Mouse (Mus musculus) neural tube, embryonic 12.5 days (tissue): ENCODE measurements at regions not wholly inside any gene's neighbourhood (a gene's known extent, or its start where the extent isn't known, plus 50 kb on each side); places are given as distances from the start of the nearest gene placed in this dataset.
A peak's percentile ranks its signal among the peaks of the same experiment; 100 is the strongest.

Experiments
- ATAC-seq: fragments of 200-750 bp; cut with Nextera tagmentation; 2 replicates; pipeline ENCODE4 v1.8.0; 2017; ENCODE audit warnings: low read depth, mild to moderate bottlenecking, moderate TSS enrichment, moderate library complexity; ENCODE audit not compliant: low FRiP score
- H3K27ac ChIP-seq: fragments of 300-500 bp; sonication (generic); 2 replicates; pipeline ENCODE4 v1.5.1; 2016
- H3K27me3 ChIP-seq: fragments of 300-500 bp; sonication (generic); replicated peaks from 2 replicates; pipeline ENCODE4 v1.6.1; 2016; ENCODE audit warnings: mild to moderate bottlenecking
- H3K36me3 ChIP-seq: fragments of 300-500 bp; sonication (generic); 2 replicates; pipeline ENCODE4 v1.6.1; 2016; ENCODE audit warnings: mild to moderate bottlenecking
- H3K4me1 ChIP-seq: fragments of 300-500 bp; sonication (generic); 2 replicates; pipeline ENCODE4 v1.6.1; 2016
- H3K4me2 ChIP-seq: fragments of 300-500 bp; sonication (generic); replicated peaks from 2 replicates; pipeline ENCODE4 v1.6.1; 2016; ENCODE audit warnings: mild to moderate bottlenecking
- H3K4me3 ChIP-seq: fragments of 300-500 bp; sonication (generic); 2 replicates; pipeline ENCODE4 v1.5.1; 2016
- H3K9ac ChIP-seq: fragments of 300-500 bp; sonication (generic); 2 replicates; pipeline ENCODE4 v1.6.1; 2016; ENCODE audit warnings: mild to moderate bottlenecking
- H3K9me3 ChIP-seq: fragments of 300-500 bp; sonication (generic); 2 replicates; pipeline ENCODE4 v1.6.1; 2016; ENCODE audit warnings: mild to moderate bottlenecking
- WGBS: fragments of 180-500 bp; shearing (Covaris S2); methylation state at CpG from one replicate; pipeline ENCODE4 v1.1.7; 2016; 5-methylcytosine and 5-hydroxymethylcytosine counted together

DNA sequence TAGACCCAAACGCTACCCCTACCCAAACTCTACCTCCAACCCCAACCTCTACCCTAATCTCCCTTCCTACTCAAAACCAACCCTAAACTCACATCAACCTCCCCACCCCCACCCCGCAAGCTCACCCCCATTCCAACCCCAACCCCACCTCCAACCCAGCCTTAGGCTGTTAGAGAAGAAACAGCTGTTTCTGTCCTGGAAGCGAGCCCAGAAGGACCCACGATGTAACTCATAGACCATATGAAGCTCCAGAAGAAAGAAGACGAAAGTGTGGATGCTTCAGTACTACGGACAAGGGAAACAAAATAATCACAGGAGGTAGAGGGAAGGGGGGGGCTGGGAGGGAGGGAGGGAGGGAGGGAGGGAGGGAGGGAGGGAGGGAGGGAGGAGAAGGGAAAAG, 58.4 kb downstream of the Sox11 start:
- H3K4me1 ChIP-seq = no peaks in the 10 kb centered on the region
- no peak overlapping the region for H3K4me3 ChIP-seq
- no peak overlapping the region for H3K4me2 ChIP-seq
- H3K27me3 ChIP-seq = no peaks in the 10 kb centered on the region
- no peaks in the 10 kb centered on the region for H3K9me3 ChIP-seq
- H3K36me3 ChIP-seq = no peaks in the 10 kb centered on the region
- no peak overlapping the region for H3K9ac ChIP-seq
- ATAC-seq = no peak
- no peak overlapping the region for H3K27ac ChIP-seq
- 78% methylated on average over 6 of the region's 6 CpGs for WGBS

DNA sequence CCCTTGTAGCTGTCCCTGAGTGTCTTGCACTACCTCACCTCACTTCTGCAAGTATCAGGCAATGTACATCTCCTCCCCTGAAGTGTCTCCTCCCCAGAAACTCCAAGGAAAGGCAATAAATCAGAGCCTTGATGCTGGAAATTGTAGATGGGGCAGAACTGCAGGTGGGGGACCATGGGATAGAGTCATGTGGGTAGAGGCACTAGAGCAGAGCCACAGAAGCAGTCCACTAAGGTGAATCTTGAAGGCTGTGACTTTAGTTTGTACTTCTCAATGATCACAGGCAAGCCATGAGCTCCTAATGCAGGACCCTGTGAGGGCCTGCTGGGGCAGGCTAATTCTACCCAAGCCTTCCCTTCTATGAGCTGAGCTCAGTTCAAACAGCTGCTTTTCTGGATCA, 80.4 kb downstream of the Sox11 start:
- Histone ChIP-seq H3K9ac (no peak overlapping the region), H3K4me3 (no peak overlapping the region), H3K27ac (no peak overlapping the region), H3K27me3 (no peaks in the 10 kb centered on the region), H3K4me1 (no peaks in the 10 kb centered on the region), H3K4me2 (no peak overlapping the region), H3K9me3 (no peaks in the 10 kb centered on the region), H3K36me3 (no peaks in the 10 kb centered on the region)
- no peak for ATAC-seq

DNA sequence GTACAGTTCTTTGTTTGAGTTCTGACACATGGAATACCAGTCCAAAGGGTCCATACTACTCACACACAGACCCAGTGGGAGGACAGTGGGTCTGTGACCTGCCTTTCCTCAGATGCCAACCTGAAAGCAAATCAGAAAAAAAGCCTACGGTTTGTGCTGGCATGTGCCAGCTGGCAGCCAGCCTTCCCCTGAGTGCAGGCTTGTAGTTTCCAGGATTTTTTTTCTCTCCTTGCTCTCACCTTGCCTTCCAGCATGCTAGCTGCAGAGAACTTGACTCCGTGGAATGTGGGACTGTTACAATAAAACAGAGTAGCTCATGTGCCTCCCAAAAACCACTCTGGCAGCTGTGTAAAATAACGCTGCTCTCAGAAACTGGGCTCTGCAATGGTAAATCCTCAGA, 88.2 kb downstream of the Sox11 start:
- Histone ChIP-seq H3K27ac (no peak overlapping the region), H3K4me1 (no peaks in the 10 kb centered on the region; the same call in 1 of the 2 replicates), H3K36me3 (no peaks in the 10 kb centered on the region), H3K4me3 (no peak overlapping the region), H3K9me3 (no peaks in the 10 kb centered on the region), H3K4me2 (no peak overlapping the region), H3K9ac (no peak overlapping the region), H3K27me3 (no peaks in the 10 kb centered on the region)
- no peak for ATAC-seq
- WGBS = 70% methylated on average over 3 of the region's 3 CpGs

DNA sequence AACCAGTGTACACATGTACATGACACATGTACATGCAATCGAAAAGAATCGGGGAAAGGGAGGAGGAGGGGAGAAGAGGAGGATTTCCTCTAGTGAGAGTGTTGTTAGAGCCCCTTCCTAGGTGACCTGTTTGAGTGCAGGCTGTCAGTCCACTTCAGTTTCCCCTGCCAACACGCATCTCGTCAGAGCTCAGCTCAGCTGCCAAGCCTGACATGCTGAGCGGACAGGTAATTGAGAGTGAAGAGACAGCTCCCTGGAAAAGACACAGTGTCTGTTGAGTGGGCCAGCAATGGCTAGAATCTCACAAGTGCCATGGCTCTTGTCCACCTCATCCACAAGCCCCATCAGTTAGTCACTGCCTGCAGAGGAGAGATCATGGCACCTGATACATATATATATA, 90.9 kb downstream of the Sox11 start:
- H3K27ac ChIP-seq = no peak overlapping the region
- no peak for ATAC-seq
- no peaks in the 10 kb centered on the region for H3K36me3 ChIP-seq
- no peaks in the 10 kb centered on the region for H3K27me3 ChIP-seq
- H3K4me2 ChIP-seq = no peak overlapping the region
- H3K9me3 ChIP-seq = no peaks in the 10 kb centered on the region
- no peak overlapping the region for H3K9ac ChIP-seq
- H3K4me3 ChIP-seq = no peak overlapping the region
- WGBS = 83% methylated on average over 5 of the region's 5 CpGs
- H3K4me1 ChIP-seq = peaks cover 10% of the 10 kb centered on the region

DNA sequence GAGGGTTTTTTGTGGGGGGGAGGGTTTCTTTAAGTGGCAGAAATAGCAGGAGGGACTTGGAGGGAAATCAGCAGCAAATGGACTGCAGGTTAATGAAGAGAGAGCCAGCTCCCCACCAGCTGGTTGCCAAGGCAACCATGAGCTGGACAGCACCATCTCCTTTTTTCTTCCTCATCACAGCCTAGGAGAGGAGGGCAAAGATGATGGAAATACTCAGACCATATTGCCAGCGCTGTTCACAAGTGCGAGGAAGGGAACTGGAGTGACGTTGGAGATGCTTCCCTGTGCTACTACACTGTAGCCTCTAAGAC, 93.9 kb downstream of the Sox11 start:
- Histone ChIP-seq H3K9me3 (no peaks in the 10 kb centered on the region), H3K4me1 (peaks cover 10% of the 10 kb centered on the region), H3K27ac (no peak overlapping the region), H3K36me3 (no peaks in the 10 kb centered on the region), H3K9ac (no peak overlapping the region), H3K27me3 (no peaks in the 10 kb centered on the region), H3K4me3 (no peak overlapping the region), H3K4me2 (no peak overlapping the region)
- 49% methylated on average over 3 of the region's 3 CpGs for WGBS
- ATAC-seq = peak; percentile 41; the same call in 1 of the 2 replicates

DNA sequence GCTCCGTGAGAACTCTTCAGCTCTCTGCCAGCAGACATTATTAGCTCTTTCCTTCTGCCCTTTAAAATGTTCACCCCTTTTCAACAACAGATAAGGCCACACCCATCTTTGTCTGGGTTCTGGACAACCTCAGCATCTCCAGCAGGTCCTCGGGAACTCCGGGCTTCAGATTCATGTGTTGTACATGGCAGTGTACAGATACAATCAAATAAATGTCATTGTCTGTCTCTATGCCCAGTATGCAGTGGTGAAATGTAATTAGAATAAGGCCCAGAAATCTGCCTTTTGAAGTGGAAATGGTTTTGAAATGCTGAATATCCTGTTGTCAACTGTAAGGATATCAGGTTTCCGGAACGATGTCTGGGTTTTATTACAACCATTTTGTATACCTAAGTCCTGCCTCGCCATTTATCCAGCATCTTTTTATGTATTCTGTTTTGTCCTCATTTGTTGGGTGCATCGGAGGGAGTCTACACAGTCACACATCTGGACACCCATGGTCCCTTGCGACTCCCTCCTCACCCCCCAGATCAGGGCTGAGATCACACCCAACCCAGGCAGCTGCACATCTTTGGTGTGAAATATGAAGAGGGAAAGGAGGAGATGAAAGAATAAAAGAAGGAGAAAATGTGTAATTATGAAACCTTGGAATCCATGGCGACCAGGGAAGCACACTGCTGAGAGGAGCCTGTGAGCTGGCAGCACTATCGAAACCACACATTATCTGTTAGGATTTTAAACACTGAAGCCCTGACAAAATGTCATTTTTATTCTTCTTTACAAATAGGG, 94.4 kb downstream of the Sox11 start:
- Histone ChIP-seq H3K4me1 (peaks cover 10% of the 10 kb centered on the region), H3K4me2 (no peak overlapping the region), H3K4me3 (no peak overlapping the region), H3K9ac (no peak overlapping the region), H3K9me3 (no peaks in the 10 kb centered on the region), H3K27ac (no peak overlapping the region), H3K27me3 (no peaks in the 10 kb centered on the region), H3K36me3 (no peaks in the 10 kb centered on the region)
- WGBS = 67% methylated on average over 10 of the region's 10 CpGs
- peak; percentile 37; the same call in 1 of the 2 replicates for ATAC-seq

DNA sequence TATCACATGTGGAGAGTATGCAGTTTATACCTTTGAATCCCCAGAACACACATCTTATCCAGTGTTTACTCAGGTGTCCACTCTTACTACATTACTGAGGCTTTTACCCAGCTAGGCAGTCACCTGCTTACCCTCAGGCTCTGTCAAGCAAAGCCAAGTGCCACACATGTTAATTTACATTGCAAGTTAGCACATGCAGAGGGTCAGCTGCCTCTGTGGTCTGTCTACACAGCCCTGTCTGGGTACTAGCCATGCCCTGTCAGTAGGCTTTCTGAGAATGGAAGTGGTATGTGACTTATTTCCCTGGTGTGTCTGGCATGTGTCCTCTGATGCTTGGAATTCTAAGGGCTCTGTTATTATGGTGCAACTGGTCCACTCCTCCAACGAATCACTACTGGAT, 106.6 kb downstream of the Sox11 start:
- no peak for ATAC-seq
- Histone ChIP-seq H3K27ac (no peak overlapping the region), H3K4me2 (no peak overlapping the region), H3K4me1 (no peaks in the 10 kb centered on the region), H3K9me3 (no peaks in the 10 kb centered on the region), H3K27me3 (no peaks in the 10 kb centered on the region), H3K9ac (no peak overlapping the region), H3K36me3 (no peaks in the 10 kb centered on the region), H3K4me3 (no peak overlapping the region)
- WGBS = 76% methylated on average over 1 of the region's 1 CpGs

DNA sequence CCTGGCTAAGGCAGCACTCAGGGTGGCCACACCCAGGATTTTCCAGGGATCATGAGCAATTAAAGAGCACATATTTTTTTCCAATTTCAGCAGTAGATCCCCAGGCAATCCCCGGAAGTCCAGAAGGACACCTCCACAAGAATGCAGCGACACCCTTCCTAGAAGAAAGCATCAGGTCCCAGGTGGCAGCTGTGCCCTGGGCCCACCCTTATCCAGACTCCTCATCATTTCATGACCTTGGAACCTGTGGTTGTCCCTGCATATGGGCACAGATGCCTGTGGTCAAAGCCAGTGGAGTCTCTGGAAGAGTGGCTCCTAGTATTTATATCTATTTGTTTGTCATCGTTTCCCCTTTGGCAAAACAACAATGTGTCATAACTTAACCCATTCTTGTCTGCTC, 120.8 kb downstream of the Sox11 start:
- Histone ChIP-seq H3K4me2 (no peak overlapping the region), H3K27me3 (no peaks in the 10 kb centered on the region), H3K4me3 (no peak overlapping the region), H3K4me1 (no peaks in the 10 kb centered on the region), H3K9ac (no peak overlapping the region), H3K9me3 (no peaks in the 10 kb centered on the region), H3K36me3 (no peaks in the 10 kb centered on the region), H3K27ac (no peak overlapping the region)
- ATAC-seq = no peak
- WGBS = 87% methylated on average over 3 of the region's 3 CpGs

DNA sequence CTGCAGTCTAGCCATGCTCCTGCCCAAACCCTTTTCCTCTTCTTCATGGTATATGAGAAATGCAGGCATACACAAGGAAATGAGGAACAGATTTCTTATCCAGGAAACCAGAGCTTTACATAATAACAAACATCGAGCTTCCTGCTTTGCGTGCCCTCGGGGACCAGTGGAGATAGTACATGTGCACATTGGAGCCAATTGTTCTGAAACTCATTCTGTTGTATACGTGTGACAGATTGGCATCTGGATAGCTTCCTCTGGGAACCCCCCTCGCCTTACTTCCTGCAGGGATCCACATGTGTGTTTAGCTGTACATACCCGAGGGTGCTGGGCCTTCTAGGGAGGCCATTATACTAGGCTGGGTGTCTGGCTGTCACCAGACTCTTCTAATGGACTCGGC, 141.2 kb downstream of the Sox11 start:
- no peak for ATAC-seq
- H3K27ac ChIP-seq = no peak overlapping the region
- H3K36me3 ChIP-seq = no peaks in the 10 kb centered on the region
- H3K4me2 ChIP-seq = no peak overlapping the region
- no peak overlapping the region for H3K4me3 ChIP-seq
- H3K9me3 ChIP-seq = no peaks in the 10 kb centered on the region
- H3K9ac ChIP-seq = no peak overlapping the region
- no peaks in the 10 kb centered on the region for H3K4me1 ChIP-seq
- WGBS = 70% methylated on average over 7 of the region's 7 CpGs
- no peaks in the 10 kb centered on the region for H3K27me3 ChIP-seq

DNA sequence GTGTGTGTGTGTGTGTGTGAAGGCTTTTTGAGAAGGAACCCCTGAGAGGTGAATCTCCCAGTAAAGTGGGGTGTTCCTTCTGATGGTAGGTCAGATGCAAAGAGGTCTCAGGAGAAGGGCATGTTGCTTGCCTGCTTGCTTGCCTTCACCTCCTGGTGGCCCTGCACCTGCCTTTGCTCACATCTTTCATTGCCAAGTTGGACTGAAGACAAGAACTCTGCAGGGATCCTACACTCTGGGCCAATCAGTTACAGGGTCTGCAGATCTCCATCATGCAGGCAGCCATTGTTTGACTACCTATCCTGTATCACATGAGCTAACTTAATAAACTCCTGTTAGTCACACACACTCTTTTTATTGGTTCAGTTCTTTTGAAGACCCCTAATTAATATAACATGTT, 148.4 kb downstream of the Sox11 start:
- Histone ChIP-seq H3K4me1 (no peaks in the 10 kb centered on the region), H3K9me3 (no peaks in the 10 kb centered on the region), H3K36me3 (no peaks in the 10 kb centered on the region), H3K4me2 (no peak overlapping the region), H3K27me3 (no peaks in the 10 kb centered on the region), H3K4me3 (no peak overlapping the region), H3K9ac (no peak overlapping the region), H3K27ac (no peak overlapping the region)
- ATAC-seq = no peak

DNA sequence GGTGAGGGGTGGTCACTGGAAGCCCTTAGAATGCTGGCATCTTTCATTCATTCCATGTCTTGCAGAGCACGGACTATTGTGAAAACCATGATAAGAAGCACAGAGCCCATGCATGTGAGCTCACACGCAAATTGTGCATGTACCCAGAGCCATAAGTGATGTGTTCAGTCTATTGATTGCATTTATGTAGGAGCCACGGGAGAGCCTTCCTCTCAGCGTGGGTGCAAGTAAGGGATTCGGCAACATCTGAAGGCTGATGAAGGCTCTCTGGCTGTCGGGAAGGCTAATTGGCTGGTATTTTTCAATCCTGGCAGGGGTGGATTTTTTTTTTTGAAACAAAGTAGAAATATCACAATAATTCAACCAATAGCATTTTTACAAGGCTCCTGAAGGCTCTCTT, 150.5 kb downstream of the Sox11 start:
- no peaks in the 10 kb centered on the region for H3K4me1 ChIP-seq
- no peak overlapping the region for H3K4me3 ChIP-seq
- no peak for ATAC-seq
- H3K9me3 ChIP-seq = no peaks in the 10 kb centered on the region
- no peak overlapping the region for H3K9ac ChIP-seq
- H3K36me3 ChIP-seq = no peaks in the 10 kb centered on the region
- H3K27me3 ChIP-seq = no peaks in the 10 kb centered on the region
- H3K27ac ChIP-seq = no peak overlapping the region
- 86% methylated on average over 6 of the region's 6 CpGs for WGBS
- H3K4me2 ChIP-seq = no peak overlapping the region

DNA sequence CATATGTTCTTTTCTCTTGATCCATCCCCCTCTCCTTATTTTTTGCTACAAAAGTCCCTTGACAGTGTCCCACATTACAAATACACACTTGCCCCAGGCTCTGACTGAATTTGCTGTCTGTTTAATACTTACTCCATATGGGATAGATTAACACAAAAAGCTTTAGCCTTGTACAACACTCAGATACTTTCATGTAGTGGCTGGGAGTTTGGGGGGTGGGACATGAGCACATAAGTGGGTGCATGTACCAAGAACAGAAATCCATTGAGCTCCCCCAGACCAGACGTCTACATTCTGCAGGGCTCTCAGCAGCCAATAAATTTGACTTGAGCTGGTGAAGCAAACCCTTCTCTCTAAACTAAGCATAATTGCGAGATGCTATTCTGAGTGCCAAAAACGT, 154.9 kb downstream of the Sox11 start:
- 64% methylated on average over 3 of the region's 3 CpGs for WGBS
- H3K4me3 ChIP-seq = no peak overlapping the region
- ATAC-seq = no peak
- H3K9ac ChIP-seq = no peak overlapping the region
- no peak overlapping the region for H3K4me2 ChIP-seq
- no peak overlapping the region for H3K27ac ChIP-seq
- no peaks in the 10 kb centered on the region for H3K36me3 ChIP-seq
- peaks cover 12% of the 10 kb centered on the region for H3K4me1 ChIP-seq
- no peaks in the 10 kb centered on the region for H3K27me3 ChIP-seq
- no peaks in the 10 kb centered on the region for H3K9me3 ChIP-seq
